Mouse (Mus musculus) 3T3-L1 (cell line): ENCODE measurements at regions not wholly inside any gene's neighbourhood (a gene's known extent, or its start where the extent isn't known, plus 50 kb on each side); places are given as distances from the start of the nearest gene placed in this dataset.

Experiments
- DNase-seq: peaks from one replicate; pipeline ENCODE4 v3.0.0-alpha.2; 2015; ENCODE audit warnings: low read depth, low spot score

GRCm38 (mm10) chr10:9173509-9173908, 287.6 kb upstream of the Sash1 start:
- no peak for DNase-seq

GRCm38 (mm10) chr10:9168725-9169124, 282.9 kb upstream of the Sash1 start:
- DNase-seq, result no peak

DNA sequence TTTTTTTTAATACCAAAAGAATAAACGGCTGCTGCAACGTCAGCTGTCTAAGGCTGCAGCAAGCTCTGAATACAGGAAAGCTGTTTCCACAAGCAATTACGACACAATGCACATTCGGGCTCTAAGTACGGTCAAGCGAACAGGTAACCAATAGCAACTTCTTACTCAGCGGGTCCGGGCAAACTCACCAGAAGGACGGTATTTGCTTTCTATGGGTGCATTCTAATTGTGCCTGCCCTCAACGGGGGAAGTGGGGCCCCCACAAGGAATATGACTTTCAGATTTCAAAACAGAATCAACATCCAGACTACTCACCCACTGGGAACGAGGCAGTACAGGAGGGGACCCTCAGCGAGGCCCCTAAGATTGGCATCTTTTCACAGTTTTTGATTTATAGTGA, 280.1 kb upstream of the Sash1 start:
- DNase-seq, result no peak

DNA sequence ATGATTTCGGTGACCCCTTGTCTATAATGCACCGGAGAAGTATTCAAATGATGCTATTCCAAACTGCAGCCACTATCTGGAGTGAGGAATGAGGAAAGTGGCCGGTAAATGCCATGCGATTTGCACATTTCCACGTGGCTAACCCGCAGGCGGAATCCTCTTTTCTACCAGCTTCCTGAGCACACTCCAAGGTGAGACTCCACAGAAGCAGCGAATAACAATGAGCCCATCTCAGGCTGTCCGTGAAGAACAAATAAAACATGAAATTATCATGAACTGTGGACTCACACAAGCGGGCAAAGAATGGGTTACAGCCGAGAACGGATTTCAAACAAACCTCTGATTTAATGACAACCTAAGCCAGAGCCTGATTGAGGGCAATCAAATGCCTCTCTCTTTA, 279.7 kb upstream of the Sash1 start:
- no peak for DNase-seq

GRCm38 (mm10) chr10:9164333-9164732, 278.5 kb upstream of the Sash1 start:
- no peak for DNase-seq

DNA sequence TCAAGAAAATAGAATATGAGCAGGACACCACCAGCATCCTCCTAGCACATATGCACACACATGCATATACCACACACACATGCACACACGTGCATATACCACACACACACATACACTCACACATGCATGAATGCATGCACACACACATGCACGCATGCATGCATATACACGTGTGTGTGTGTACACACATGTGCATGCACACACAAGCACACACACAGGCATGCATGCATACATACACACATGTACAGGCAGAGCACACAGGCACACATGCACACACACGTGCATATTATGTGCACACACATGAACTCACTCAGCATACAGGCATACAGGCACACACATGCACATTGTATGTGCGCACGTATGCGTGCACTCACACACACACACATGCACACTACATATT, 275.7 kb upstream of the Sash1 start:
- DNase-seq, result no peak

- DNase-seq, result no peak
Observed at GRCm38 (mm10) chr10:9157299-9158215, 271.7 kb upstream of the Sash1 start.

DNA sequence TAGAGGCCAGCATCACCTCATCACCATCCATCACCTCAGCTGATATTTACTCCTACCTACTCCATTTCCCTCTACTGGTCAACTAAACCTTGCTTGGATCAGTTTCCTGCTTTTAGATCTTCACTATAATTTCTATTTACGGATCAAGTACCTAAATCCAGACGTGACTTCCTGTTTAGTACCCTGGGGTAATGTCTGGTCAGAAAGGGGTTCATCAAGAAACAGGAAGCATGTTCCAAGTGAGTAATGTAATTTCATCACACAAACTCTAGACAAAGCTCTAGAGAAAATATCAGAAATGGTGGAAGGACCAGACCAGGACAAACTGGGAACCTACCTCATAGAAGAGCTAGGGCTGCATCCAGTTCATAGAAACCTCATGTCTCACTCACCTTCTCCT, 250.2 kb upstream of the Sash1 start:
- no peak for DNase-seq

- no peak for DNase-seq
Observed at GRCm38 (mm10) chr10:9134293-9135021, 248.6 kb upstream of the Sash1 start.

- no peak for DNase-seq
Observed at GRCm38 (mm10) chr10:9130061-9130460, 244.2 kb upstream of the Sash1 start.

DNA sequence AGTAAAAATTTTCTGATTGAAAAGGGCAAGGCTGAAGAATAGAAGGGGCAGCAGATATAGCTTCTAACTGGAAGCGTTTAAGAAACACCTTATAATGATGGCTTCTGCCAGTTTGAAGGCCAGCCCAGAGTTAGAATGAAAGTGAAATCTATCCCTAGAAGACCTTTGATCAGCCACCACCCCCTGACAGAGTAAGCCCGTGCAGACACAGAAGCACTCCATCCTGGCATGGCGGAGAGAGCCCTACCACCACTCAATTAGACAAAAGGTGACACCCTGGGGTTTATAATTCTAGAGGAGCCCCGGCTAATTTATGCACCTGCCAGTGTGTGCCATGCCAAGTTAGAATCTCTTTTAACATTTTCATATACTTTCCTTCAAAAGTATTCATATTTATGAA, 233.4 kb upstream of the Sash1 start:
- no peak for DNase-seq

GRCm38 (mm10) chr10:9117648-9118551, 232.0 kb upstream of the Sash1 start:
- DNase-seq, result no peak

- DNase-seq, result no peak
Observed at GRCm38 (mm10) chr10:9117134-9117533, 231.3 kb upstream of the Sash1 start.

DNA sequence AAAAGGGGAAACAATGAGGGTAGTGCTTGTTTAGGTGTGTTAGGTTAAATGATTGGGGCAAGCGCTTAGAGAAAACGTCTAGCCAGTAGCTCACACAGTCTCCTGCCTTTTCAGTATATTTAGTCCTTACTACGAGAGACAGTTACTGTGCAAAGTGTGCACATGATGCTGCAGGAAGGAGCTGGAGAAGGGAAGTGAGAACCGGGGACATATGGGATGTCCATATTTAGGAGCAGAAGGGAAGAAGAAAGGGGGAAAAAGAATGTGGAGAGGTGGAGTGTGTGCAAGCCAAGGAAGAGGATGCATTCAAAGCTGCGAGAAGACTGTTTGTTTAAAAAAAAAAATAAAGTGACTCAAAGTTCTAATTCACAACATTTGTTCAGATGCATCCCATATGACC, 227.8 kb upstream of the Sash1 start:
- no peak for DNase-seq

GRCm38 (mm10) chr10:9111051-9111450, 225.2 kb upstream of the Sash1 start:
- DNase-seq, result no peak

DNA sequence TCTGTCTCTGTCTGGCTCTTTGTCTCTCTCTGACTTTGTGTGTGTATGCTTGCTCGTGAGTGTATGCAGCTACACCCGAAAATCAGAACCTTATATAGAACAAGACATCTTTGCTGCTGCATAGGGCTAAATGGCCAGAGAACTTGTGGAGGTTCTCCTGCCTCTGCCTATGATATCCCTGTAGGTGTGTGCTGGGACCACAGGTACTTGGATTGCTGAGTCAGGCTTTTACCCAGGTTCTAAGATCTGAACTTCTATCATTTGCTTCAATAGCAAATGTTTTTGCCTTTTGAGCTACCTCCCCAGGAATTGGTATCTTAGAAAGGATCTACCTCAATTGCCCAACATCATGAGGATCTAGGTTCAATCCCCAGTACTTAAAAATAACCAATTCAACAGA, 210.3 kb upstream of the Sash1 start:
- DNase-seq, result no peak

DNA sequence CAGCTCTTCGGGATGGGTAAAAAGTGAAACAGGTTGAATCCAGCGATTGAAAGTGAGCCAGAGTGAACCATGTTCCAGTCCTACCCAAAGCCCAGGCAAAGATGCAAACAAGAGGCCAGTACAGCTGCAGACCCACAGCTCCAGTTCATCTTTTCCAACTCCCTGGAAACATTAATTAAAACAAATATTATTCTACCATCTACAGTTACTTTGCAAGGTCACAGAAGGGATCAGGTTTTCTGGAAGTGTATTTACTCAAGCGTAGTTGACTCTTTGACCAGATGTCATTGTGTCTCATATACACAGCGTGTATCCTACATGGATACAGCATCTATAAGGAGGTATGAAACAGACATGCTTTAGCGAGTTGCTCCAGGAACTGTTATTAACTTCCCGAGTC, 209.3 kb upstream of the Sash1 start:
- no peak for DNase-seq

GRCm38 (mm10) chr10:9092237-9092885, 206.5 kb upstream of the Sash1 start:
- no peak for DNase-seq

- DNase-seq, result no peak
Observed at GRCm38 (mm10) chr10:9090961-9091360, 205.1 kb upstream of the Sash1 start.

DNA sequence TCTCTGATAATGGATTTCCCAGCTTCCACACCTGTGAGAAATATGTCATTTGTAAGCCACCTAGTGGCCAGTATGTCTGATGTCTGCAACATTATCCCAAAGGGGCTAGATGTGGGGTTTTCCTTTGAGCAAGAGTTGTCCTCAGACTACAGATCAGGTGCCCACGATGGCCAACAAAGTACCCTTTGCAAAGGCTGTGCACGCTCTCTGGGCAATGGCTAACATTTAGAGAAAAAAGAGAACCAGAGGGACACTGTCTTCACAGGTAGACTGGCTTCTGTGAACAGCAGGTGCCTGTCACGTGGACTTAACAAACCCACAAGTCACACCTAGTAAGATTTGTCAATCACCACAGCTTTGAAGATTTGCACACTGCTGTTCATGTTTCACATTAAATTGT, 202.0 kb upstream of the Sash1 start:
- DNase-seq, result no peak

DNA sequence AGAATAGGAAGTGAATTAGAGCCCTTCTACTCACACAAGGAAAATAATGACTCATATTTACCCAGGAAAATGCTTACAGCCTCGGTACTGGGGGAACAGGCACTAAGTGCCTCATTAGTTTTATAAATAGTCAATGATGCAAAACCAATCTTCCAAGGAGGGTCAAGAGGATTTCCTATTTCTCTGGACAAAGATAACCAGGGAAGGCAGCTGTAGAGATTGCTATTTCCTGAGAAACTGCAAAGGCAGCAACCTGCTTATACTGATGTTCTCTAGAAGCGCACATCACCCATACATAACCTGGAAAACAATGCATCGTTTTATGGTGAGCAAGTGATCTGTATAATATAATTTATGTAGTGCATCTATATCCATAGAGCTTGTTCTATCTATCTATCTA, 201.3 kb upstream of the Sash1 start:
- no peak for DNase-seq
